ENCODE assay signal across 14 mouse cellular contexts in the genomic region with DNA sequence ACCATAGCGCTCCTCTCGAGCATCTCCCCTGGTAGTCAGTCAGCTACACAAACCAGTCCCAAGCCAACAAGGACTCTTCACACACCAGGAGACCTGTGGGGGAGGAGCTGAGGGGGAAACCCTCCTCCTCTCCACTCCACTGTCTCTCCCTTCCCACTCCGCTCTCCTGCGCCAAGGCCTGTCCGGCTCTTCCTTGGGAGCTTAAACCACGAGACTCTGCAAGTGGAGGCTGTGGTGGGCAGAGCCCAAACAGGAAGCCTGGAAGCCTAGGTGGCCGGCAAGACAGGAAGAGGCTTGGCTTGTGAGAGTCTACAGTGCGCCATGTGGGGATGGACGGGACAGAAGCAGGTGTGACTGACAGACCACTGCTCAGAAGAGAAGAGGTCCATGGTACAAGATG.
DNase-seq lines count a peak whose midpoint lies in the region; ATAC-seq and TF ChIP-seq lines count a peak whose summit lies in the region.
"Had no signal": no experiment of that assay in that cellular context is flagged by ENCODE, and none has a peak within 500 bp of the region (broad histone marks: within the 10 kb centered on the region; RNA-seq: fewer than 3 reads in every experiment).

No protein-coding gene starts in this region.

- H3K36me3 ChIP-seq in stomach, embryonic 15.5 days: no peaks in the 10 kb centered on the region
- no peaks in the 10 kb centered on the region for H3K36me3 ChIP-seq in stomach, postnatal 0 days (ENCODE audit: control insufficient read depth, insufficient read depth, low read length)
- H3K36me3 ChIP-seq: embryonic facial prominence, embryonic 13.5 days; forebrain, embryonic 12.5 days; kidney, embryonic 15.5 days; midbrain, embryonic 13.5 days had no signal

- no peaks in the 10 kb centered on the region for H3K9me3 ChIP-seq in stomach, embryonic 15.5 days
- no peaks in the 10 kb centered on the region for H3K9me3 ChIP-seq in stomach, postnatal 0 days (ENCODE audit: control insufficient read depth, low read length)
- H3K9me3 ChIP-seq: embryonic facial prominence, embryonic 13.5 days; forebrain, embryonic 12.5 days; kidney, embryonic 15.5 days; midbrain, embryonic 13.5 days had no signal

- 0 out of 2 replicates have a peak, but pooled peaks cover 3% of the 10 kb centered on the region for H3K27me3 ChIP-seq in stomach, embryonic 15.5 days (replicated peaks)
- H3K27me3 ChIP-seq in stomach, postnatal 0 days (ENCODE audit: control insufficient read depth, insufficient read depth, low read length): no peaks in the 10 kb centered on the region
- H3K27me3 ChIP-seq: embryonic facial prominence, embryonic 13.5 days had no signal

- DNase-seq in kidney, postnatal 4 days: peak; percentile 26 to 55
- no peak for DNase-seq in kidney, adult 18-20 months
- DNase-seq in stomach, postnatal 0 days (ENCODE audit: low spot score): no peak
- DNase-seq in gastrocnemius, postnatal 10 days: no peak
- DNase-seq: cerebellum, postnatal 36 days had no signal

- no peak overlapping the region for H3K27ac ChIP-seq in stomach, embryonic 15.5 days
- H3K27ac ChIP-seq in stomach, postnatal 0 days (replicated peaks): no peak overlapping the region
- H3K27ac ChIP-seq: forebrain, embryonic 12.5 days; kidney, embryonic 15.5 days; left cerebral cortex, adult 2 months had no signal

- no peak overlapping the region for H3K9ac ChIP-seq in stomach, embryonic 15.5 days
- no peak overlapping the region for H3K9ac ChIP-seq in stomach, postnatal 0 days (ENCODE audit: low read length)
- H3K9ac ChIP-seq: embryonic facial prominence, embryonic 13.5 days; forebrain, embryonic 12.5 days; midbrain, embryonic 13.5 days had no signal

- TF ChIP-seq EP300 in stomach, postnatal 0 days (optimal IDR thresholded peaks at IDR 0.05): no peak

- no peak overlapping the region for H3K4me3 ChIP-seq in stomach, embryonic 15.5 days (replicated peaks)
- H3K4me3 ChIP-seq in stomach, postnatal 0 days (ENCODE audit: low read depth, low read length): no peak overlapping the region
- H3K4me3 ChIP-seq: embryonic facial prominence, embryonic 13.5 days; forebrain, embryonic 12.5 days; kidney, embryonic 15.5 days; left cerebral cortex, adult 2 months; midbrain, embryonic 13.5 days had no signal

- ATAC-seq in stomach, embryonic 15.5 days (ENCODE audit: insufficient read depth, low FRiP score, low read depth): 0 out of 2 replicates have a peak, but pooled peaks have one; percentile 11
- ATAC-seq in stomach, postnatal 0 days (ENCODE audit: low FRiP score, low TSS enrichment): no peak
- ATAC-seq in granulocyte monocyte progenitor cell, adult 5-6 weeks (replicated peaks; ENCODE audit: poor library complexity, severe bottlenecking): peak; percentile 61
- ATAC-seq in erythroid progenitor cell, adult 5-6 weeks (replicated peaks; ENCODE audit: low FRiP score, poor library complexity, severe bottlenecking): no peak
- ATAC-seq: Patski had no signal

- no peak overlapping the region for H3K4me2 ChIP-seq in stomach, embryonic 15.5 days
- no peak overlapping the region for H3K4me2 ChIP-seq in stomach, postnatal 0 days (replicated peaks; ENCODE audit: low read depth)
- H3K4me2 ChIP-seq: embryonic facial prominence, embryonic 13.5 days; forebrain, embryonic 12.5 days; kidney, embryonic 15.5 days; midbrain, embryonic 13.5 days had no signal

- TF ChIP-seq CTCF in stomach, postnatal 0 days (IDR thresholded peaks at IDR 0.05; ENCODE audit: low read depth): no peak

- WGBS in stomach, embryonic 15.5 days: 66% methylated on average over 9 of the region's 9 CpGs
- WGBS in stomach, postnatal 0 days: 73% methylated on average over 9 of the region's 9 CpGs

- H3K4me1 ChIP-seq in stomach, embryonic 15.5 days: peaks cover 24% of the 10 kb centered on the region
- H3K4me1 ChIP-seq in stomach, postnatal 0 days (replicated peaks; ENCODE audit: control insufficient read depth, insufficient read depth): peaks cover under 1% of the 10 kb centered on the region; the same call in 1 of the 2 replicates

Comparison
In these comparisons a context has a peak if more than half of its experiments do, and no peak if none do; other contexts are left out.
1. DNase-seq: peak in kidney, postnatal 4 days (2 of 2); none in kidney, adult 18-20 months (single experiment), stomach, postnatal 0 days (single experiment) and gastrocnemius, postnatal 10 days (single experiment).
2. ATAC-seq: peak in stomach, embryonic 15.5 days (single experiment) and granulocyte monocyte progenitor cell, adult 5-6 weeks (single experiment); none in stomach, postnatal 0 days (single experiment) and erythroid progenitor cell, adult 5-6 weeks (single experiment).